Mouse (Mus musculus): ENCODE results near the gene Arfip1.
"Not testable (repeated sequence)": the region's sequence is repeated elsewhere in the genome, so short reads cannot be mapped to it uniquely, and the experiment has no call there.

Gene Arfip1

GRCm38 (mm10) chr3:84569587-84569986 is 12.8 kb downstream of the Arfip1 start:
- DNase-seq, result no peak

DNA sequence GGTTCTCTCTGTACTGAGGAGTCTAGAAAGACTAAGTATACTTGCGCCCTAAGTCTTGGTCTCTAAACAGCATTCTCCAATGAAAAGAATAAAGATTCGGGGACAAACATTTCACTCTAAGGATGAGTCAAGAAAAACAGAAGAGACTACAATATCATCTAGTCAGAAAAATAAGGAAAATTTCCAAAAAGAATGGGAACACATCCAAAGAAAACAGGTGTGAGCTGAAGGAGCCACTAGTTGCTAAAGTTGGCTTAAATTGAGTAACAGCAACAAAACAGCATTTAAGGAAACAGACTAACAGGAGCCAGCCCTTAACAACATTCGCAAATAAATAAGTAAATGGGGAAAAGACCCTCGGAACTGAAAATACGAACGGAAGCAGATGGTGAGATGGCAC is 13.9 kb downstream of the Arfip1 start:
- no peak for DNase-seq

DNA sequence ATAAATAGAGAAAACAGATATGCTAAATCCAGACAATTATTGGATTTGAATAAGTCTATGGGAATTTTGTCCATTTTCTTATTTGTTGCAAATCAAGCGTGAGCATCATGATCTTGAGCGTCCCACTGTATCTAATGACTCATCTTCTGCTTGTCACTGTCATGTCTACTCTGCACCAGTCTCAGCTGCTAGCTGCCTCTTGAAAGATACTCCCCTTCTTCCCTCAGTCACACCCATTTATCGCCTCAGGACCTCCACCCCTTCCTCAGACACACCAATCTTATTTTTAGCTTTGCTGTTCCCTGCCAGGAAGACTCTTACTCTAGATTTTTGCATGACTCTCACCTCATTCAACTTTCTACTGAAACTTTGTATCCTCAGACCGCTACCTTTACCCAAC is 19.0 kb downstream of the Arfip1 start:
- no peak for DNase-seq

GRCm38 (mm10) chr3:84562911-84563310 is 19.5 kb downstream of the Arfip1 start:
- DNase-seq, result not testable (repeated sequence)

- DNase-seq, result no peak
Measured at GRCm38 (mm10) chr3:84558301-84558700, 24.1 kb downstream of the Arfip1 start.

DNA sequence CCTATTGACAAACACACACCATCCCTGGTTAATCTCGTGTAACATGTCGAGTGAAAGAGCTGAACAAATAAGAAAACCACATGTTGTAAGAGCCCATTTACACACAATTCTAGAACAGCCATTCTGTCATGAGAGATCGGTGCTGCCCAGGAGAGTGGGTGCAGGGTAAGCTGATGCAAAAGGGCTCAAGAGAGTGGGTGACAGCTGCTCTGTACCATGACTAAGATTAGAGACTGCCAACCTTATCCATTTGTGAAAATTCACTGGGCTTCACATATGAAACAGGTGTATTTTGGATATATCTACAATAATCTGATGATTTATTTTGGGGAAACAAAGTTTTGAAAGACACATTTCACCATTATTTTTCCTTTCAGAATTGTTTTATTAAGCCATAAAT is 26.6 kb downstream of the Arfip1 start:
- no peak for DNase-seq

- peak; percentile 12 for DNase-seq
Measured at GRCm38 (mm10) chr3:84547177-84547576, 35.2 kb downstream of the Arfip1 start.

DNA sequence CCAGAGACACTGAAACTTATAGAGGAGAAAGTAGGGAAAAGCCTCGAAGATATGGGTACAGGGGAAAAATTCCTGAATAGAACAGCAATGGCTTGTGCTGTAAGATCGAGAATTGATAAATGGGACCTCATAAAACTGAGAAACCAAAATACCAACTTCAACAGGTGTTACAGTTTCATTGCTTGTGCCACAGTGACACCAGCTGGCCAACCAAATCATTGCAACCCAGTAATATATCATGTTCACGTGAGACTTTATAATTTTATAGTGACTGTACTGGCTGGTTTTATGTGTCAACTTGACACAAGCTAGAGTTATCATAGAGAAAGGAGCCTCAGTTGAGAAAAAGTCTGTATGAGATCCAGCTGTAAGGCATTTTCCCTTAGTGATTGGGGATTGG is 40.0 kb downstream of the Arfip1 start:
- DNase-seq, result peak; percentile 62

DNA sequence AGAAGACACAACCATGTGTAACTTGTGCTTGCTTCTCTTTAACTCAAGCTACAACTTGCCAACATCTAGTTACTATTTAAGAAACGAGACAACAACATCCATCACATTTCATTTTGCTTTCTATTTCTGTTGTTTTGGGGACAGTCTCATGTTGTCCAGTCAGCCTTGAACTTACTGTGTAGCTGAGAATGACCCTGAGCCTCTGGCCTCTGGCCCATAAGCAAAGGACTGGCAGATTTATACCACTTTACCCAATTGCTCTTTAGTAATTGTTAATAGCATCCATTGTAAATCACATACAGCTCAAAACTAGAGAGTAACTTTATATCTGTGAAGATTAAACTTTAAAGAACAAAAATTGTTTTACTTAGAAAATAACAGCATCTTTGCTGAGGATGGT is 40.5 kb downstream of the Arfip1 start:
- DNase-seq, result no peak

DNA sequence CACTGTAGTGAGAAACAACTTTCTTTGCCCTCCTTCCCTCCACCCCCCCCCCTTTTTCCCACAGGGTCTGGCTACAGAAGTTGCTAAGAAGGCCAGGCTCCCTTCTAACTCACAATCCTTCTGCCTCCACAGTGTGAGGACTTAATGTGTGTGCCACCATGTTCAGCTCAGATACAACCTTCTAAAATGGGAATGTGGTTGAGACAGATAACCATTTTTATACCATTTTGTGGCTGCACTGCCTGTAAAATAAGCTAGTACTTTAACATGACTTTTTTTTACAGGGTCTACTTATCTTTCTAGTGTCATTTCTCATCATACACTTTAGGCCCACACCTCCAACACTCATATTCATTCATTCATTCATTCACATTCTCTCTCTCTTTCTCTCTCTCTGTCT is 41.8 kb downstream of the Arfip1 start:
- DNase-seq, result no peak

GRCm38 (mm10) chr3:84536987-84537386 is 45.4 kb downstream of the Arfip1 start:
- no peak for DNase-seq

GRCm38 (mm10) chr3:84533227-84533626 is 49.2 kb downstream of the Arfip1 start:
- DNase-seq, result no peak

DNA sequence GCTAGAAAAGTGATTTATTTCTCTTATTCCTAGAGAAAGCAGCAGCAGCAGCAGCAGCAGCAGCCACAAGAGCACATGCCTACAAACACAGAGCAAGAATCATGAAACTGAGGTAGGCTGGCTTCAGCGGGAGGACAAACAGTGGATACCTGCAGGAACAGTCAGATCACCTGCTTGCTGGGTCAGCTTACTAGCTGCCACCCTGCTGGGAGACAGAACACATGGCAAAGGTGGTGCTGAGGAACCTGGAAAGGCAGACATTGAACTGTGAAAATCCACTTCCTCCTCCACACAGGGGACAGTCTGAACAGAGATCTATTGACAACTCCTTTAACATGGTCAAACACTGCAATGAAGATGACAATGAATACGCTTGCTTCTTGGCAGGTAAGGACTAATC is 53.4 kb downstream of the Arfip1 start:
- DNase-seq, result no peak

DNA sequence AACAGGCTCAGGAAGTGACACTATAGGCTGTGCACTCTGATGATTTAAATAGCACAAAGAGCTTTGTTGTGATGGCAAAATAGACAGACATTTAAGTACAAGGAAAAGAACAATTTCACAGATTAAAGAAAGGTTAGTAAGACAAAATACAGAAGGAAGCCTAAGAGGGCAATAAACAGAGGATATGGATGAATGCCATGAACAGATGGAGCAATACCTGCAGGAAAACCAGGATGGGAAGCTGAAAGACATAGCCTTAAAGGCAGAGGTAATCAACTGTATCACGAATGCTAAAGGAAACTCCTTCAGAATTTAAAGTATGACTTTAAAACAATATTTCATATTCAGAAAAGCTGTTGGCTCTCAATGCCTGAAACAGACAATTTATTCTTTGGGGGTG is 57.5 kb downstream of the Arfip1 start:
- DNase-seq, result no peak

- DNase-seq, result no peak
Measured at GRCm38 (mm10) chr3:84516163-84516562, 66.3 kb downstream of the Arfip1 start.

- no peak for DNase-seq
Measured at GRCm38 (mm10) chr3:84512774-84513515, 69.5 kb downstream of the Arfip1 start.

GRCm38 (mm10) chr3:84505193-84505592 is 77.2 kb downstream of the Arfip1 start:
- no peak for DNase-seq

DNA sequence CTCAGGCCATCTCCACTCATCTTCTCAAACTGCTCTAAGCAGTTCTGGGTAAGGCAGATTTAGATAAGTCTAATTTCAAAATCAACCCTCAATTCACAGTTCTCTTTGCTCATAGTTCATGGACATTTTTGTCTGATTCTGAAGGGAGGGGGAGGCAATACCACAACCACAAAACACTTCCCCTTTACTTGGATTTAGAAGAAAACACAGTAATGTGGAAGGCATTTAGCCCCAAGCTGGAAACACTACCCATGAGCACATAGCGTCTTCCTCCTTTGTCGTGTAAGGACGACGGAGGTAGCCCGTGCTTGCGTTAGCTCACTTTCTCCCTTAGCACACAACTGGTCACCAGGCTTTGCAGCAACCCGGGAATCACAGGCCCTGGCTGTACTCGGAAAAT is 78.1 kb downstream of the Arfip1 start:
- DNase-seq, result no peak

- no peak for DNase-seq
Measured at GRCm38 (mm10) chr3:84502101-84502500, 80.3 kb downstream of the Arfip1 start.

DNA sequence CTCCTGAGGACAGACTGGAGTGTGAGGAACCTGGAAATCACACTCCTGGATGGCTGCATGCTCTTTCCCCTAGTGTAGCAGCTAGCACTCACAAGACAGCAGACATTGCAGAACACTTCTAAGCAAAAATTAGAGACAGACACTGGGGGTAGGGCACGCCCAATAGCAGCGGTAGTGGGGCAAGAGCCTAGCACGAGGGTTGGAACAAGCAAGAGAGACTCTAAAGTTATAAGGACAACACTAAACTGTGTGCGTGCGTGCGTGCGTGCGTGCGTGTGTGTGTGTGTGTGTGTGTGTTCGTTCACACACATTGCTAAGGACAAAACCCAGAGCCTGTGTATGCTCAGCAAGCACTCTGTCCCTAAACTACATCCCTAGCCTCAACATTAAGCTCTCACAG is 81.9 kb downstream of the Arfip1 start:
- DNase-seq, result no peak

GRCm38 (mm10) chr3:84497718-84498117 is 84.7 kb downstream of the Arfip1 start:
- no peak for DNase-seq

GRCm38 (mm10) chr3:84492657-84493056 is 89.8 kb downstream of the Arfip1 start:
- no peak for DNase-seq

DNA sequence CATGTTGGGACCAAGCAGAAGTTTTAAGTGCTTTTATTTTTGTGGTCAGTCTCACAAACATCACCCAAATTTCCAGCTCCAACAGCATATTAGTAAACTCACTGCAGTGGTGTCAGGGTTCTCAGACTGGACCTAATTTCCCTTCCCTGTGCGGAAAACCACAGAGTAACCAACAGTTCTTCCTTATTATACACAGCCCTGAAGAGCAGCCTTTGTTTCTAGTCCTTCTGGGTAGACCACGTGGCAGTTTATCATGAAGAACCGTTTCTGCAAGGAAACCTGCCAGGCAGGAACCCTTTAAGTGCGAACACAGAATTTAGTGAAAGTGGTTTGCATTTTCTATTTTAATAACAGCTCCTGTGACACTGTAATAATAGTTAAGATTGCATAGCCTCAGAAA is 90.3 kb downstream of the Arfip1 start:
- no peak for DNase-seq

GRCm38 (mm10) chr3:84488716-84489115 is 93.7 kb downstream of the Arfip1 start:
- DNase-seq, result no peak

GRCm38 (mm10) chr3:84484891-84485290 is 97.5 kb downstream of the Arfip1 start:
- no peak for DNase-seq
